Mouse (Mus musculus) lung, postnatal 0 days (tissue): ENCODE results near the gene Fam53a.

ENCODE experiments used
- CTCF ChIP-seq: IDR thresholded peaks from 2 replicates; pipeline ENCODE4 v1.5.1; 2016; ENCODE audit warnings: antibody characterized with exemption, mild to moderate bottlenecking
- EP300 ChIP-seq: IDR thresholded peaks from 2 replicates; pipeline ENCODE4 v1.6.1; 2016; ENCODE audit warnings: antibody characterized with exemption, mild to moderate bottlenecking, control low read depth

DNA sequence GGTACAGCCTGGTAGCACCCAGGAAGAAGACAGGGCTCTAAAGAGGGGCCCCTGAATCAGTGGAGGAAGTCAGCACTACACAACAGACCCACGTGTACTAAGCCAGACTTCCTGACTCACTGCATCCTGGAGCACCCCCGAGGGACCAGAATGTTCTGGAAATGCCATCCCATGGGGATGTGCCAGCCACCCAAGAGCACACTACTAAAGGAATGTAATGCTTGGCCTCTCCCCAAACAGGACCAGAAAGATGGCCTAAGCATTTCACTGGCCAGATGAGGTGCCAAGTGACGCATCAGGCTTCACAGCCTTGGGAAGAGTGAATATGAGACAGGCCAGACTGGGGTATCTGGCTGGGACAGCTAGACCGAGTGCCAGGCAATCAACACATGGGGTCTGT, 63.5 kb downstream of the Fam53a start:
- no peak for TF ChIP-seq CTCF
- no peak for TF ChIP-seq EP300
